Mouse (Mus musculus): ENCODE measurements around the gene Iqcf3.
"Not testable (repeated sequence)": the region's sequence is repeated elsewhere in the genome, so short reads cannot be mapped to it uniquely, and the experiment has no call there.

Gene Iqcf3

GRCm38 (mm10) chr9:106561531-106561930 is at the start of gene Iqcf3:
Gene Iqcf3 (minus strand): TSS chr9:106561631.
- in situ Hi-C loops (cut with MboI; ENCODE audit: low pct_unique_long_range_greater_than_20kb in 1 of 2, low sequenced_read_pairs in 2 of 2, unreplicated experiment in 1 of 2): no loop called here

DNA sequence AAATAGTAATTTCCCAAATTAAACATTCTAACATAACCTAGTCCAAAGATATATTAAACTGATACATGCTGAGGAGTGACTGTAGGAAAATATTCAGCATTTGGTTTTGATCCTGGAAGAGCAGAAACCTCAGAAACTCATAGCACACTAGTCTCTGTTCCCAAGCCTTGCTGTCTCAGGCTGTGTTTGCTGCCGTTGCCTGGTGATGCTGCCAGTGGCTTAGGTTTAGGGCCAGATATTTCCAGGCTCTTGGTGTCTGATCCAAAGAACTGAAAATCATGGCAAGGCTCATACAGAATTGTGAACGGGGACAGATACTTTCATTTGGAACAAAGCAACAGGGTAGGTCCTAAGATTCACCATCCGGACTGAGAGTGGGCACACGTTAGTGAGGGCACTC is 49.3 kb upstream of the Iqcf3 start:
- in situ Hi-C loops (cut with MboI; ENCODE audit: low pct_unique_long_range_greater_than_20kb in 1 of 2, low sequenced_read_pairs in 2 of 2, unreplicated experiment in 1 of 2): no loop called here

DNA sequence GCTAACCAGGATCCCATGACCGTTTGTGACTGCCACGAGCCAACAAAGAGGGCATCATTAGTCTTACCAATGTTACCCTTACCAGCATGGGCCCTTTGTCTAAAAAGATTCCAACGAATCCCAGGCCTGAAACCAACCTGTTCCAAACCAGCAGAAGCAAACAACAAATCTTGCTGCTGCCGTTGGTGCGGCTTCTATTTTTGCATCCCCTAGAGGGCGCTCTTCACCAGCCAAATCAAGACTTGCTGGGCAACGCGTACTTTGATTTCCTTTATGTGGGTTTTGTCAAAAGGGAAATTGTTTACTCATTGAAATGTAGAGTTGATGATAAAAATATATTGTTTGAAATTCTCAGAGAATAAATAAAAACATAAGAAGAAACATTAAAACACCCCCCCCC is 39.1 kb upstream of the Iqcf3 start:
- in situ Hi-C loops (cut with MboI; ENCODE audit: low pct_unique_long_range_greater_than_20kb in 1 of 2, low sequenced_read_pairs in 2 of 2, unreplicated experiment in 1 of 2): loop anchor here in 1 of 2 experiments (10.0 kb wide), 1 partner anchor 54 kb away; the partner anchor contains the start of gene Grm2

DNA sequence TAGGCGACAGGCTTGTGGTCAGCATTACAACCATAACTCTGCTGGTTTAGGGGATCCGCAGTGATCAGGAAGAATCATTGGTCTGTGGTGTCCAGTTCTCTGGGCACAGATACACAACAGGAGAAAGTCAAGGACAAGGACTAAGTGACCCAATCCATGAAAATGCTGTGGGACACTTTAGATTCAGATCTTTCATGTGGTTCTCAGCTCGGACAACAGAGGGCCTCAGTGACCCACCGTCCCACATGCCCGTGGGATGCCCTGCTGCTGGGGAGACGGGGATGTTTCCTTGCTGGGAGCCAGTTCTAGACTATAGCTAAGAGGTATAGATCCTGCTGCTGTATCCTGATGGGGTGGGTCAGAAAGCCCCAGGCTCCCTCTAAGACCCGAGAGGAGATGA is 37.0 kb upstream of the Iqcf3 start:
- in situ Hi-C loops (cut with MboI; ENCODE audit: low pct_unique_long_range_greater_than_20kb in 1 of 2, low sequenced_read_pairs in 2 of 2, unreplicated experiment in 1 of 2): no loop called here

- in situ Hi-C loops (cut with MboI; ENCODE audit: low pct_unique_long_range_greater_than_20kb in 1 of 2, low sequenced_read_pairs in 2 of 2, unreplicated experiment in 1 of 2): no loop called here
Observed at GRCm38 (mm10) chr9:106595836-106596235, 34.4 kb upstream of the Iqcf3 start.

GRCm38 (mm10) chr9:106595402-106595801 is 34.0 kb upstream of the Iqcf3 start:
- in situ Hi-C loops (cut with MboI; ENCODE audit: low pct_unique_long_range_greater_than_20kb in 1 of 2, low sequenced_read_pairs in 2 of 2, unreplicated experiment in 1 of 2): not testable (repeated sequence)

DNA sequence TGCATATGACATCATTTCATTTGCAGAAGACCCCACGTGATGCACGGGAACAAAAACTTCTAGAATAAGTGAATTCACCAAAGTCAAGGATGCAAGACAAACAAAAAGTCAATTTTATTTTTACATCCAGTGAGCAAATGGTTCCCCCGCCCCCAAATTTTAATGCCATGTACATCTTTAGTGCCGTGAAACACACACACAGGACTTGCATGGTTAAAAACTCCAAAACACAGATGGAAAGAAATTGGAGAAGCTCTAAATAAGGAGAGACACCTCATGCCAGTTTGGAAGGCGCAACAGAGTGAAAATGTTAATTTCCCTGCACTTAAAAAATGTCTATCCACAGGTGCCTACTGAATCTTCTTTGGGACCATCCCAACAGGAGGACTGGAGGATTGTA is 30.7 kb upstream of the Iqcf3 start:
- in situ Hi-C loops (cut with MboI; ENCODE audit: low pct_unique_long_range_greater_than_20kb in 1 of 2, low sequenced_read_pairs in 2 of 2, unreplicated experiment in 1 of 2): no loop called here

GRCm38 (mm10) chr9:106582552-106582951 is 21.1 kb upstream of the Iqcf3 start:
- in situ Hi-C loops (cut with MboI; ENCODE audit: low pct_unique_long_range_greater_than_20kb in 1 of 2, low sequenced_read_pairs in 2 of 2, unreplicated experiment in 1 of 2): no loop called here

DNA sequence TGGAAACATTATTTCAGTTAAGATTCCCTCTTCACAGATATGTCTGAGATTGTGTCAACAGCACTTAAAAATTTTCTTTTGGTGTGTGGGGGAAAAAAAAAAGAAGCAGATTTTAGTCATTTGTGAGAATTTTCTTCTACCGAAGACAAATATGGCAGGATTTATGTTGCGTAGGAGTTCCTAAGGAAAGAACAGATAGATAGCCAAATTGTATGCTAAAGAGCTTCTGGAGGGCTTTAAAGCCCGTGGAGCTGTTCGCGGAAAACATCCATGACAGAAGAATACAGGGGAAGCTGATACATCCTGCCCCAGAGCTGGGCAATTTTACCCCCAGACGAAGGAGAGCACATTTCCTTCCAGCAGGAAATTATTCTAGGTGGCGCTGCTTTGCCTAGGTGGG is 18.6 kb upstream of the Iqcf3 start:
- in situ Hi-C loops (cut with MboI; ENCODE audit: low pct_unique_long_range_greater_than_20kb in 1 of 2, low sequenced_read_pairs in 2 of 2, unreplicated experiment in 1 of 2): no loop called here

DNA sequence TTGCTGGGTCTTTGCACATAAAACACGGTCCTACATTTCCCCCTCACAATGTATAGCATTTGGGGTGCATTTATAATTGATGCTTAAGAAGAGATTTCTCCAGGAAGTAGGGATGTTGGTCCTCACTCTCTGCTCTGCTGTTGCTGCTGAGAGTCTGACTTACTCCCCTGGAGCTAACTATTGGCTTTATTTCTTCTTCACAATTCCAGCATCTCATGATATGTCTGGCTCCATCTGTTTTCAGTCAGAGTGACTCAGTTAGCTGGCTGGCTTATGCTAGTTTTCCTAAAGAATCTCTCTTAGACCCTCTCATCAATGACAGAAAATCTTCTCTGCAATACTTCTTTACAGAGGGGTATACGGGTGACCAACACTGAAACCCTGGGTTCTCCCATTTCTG is 14.7 kb upstream of the Iqcf3 start:
- in situ Hi-C loops (cut with MboI; ENCODE audit: low pct_unique_long_range_greater_than_20kb in 1 of 2, low sequenced_read_pairs in 2 of 2, unreplicated experiment in 1 of 2): no loop called here

- in situ Hi-C loops (cut with MboI; ENCODE audit: low pct_unique_long_range_greater_than_20kb in 1 of 2, low sequenced_read_pairs in 2 of 2, unreplicated experiment in 1 of 2): no loop called here
Observed at GRCm38 (mm10) chr9:106573366-106573765, 11.9 kb upstream of the Iqcf3 start.

DNA sequence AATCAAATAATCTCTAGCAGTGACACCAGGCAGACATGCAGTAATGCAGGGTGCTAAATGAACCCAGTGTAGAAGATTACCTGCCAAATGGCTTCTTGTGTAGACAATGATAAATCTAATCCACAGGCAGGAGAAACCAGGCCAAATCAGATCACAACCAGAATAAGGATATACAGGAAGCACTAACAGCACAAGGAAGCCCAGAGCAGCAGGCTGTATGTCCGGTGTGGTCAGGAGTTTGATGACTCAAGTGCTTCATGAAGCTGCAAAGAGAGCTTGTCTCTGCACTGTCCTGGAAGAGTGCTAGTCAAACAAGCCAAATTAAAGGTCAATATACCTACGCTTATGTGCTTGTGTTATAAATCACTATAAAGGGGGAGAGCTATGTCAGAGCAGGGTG is 10.8 kb upstream of the Iqcf3 start:
- in situ Hi-C loops (cut with MboI; ENCODE audit: low pct_unique_long_range_greater_than_20kb in 1 of 2, low sequenced_read_pairs in 2 of 2, unreplicated experiment in 1 of 2): no loop called here

GRCm38 (mm10) chr9:106570896-106571295 is 9.5 kb upstream of the Iqcf3 start, which contains the start of gene Iqcf4:
Gene Iqcf4 (minus strand): TSS chr9:106570996.
- in situ Hi-C loops (cut with MboI; ENCODE audit: low pct_unique_long_range_greater_than_20kb in 1 of 2, low sequenced_read_pairs in 2 of 2, unreplicated experiment in 1 of 2): no loop called here

GRCm38 (mm10) chr9:106566437-106566836 is 5.0 kb upstream of the Iqcf3 start:
- in situ Hi-C loops (cut with MboI; ENCODE audit: low pct_unique_long_range_greater_than_20kb in 1 of 2, low sequenced_read_pairs in 2 of 2, unreplicated experiment in 1 of 2): no loop called here

GRCm38 (mm10) chr9:106564025-106564424 is 2.6 kb upstream of the Iqcf3 start:
- in situ Hi-C loops (cut with MboI; ENCODE audit: low pct_unique_long_range_greater_than_20kb in 1 of 2, low sequenced_read_pairs in 2 of 2, unreplicated experiment in 1 of 2): no loop called here

DNA sequence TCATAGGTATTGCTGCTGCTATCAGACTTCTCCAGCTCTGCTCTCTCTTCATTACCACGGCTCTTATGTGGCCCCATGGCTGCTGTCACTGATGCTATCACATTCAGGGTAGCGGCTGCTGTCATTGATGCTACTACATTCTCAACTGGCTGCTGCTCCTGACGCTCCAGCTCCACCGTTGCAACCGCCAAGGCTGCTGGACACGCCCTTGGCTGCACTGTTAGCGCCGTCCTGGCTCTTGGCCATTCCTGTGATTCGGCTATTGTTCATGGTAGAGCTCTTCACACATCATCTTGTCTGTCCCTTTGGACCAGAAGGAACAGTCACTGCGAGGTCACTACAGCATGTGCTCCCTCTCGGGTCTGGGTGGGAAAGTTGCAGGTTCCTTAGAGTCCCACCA is 860 bp upstream of the Iqcf3 start:
- in situ Hi-C loops (cut with MboI; ENCODE audit: low pct_unique_long_range_greater_than_20kb in 1 of 2, low sequenced_read_pairs in 2 of 2, unreplicated experiment in 1 of 2): no loop called here

GRCm38 (mm10) chr9:106534975-106535374 is 26.5 kb downstream of the Iqcf3 start:
- in situ Hi-C loops (cut with MboI; ENCODE audit: low pct_unique_long_range_greater_than_20kb in 1 of 2, low sequenced_read_pairs in 2 of 2, unreplicated experiment in 1 of 2): no loop called here

GRCm38 (mm10) chr9:106534296-106534695 is 27.1 kb downstream of the Iqcf3 start:
- in situ Hi-C loops (cut with MboI; ENCODE audit: low pct_unique_long_range_greater_than_20kb in 1 of 2, low sequenced_read_pairs in 2 of 2, unreplicated experiment in 1 of 2): no loop called here

GRCm38 (mm10) chr9:106531833-106532232 is 29.6 kb downstream of the Iqcf3 start:
- in situ Hi-C loops (cut with MboI; ENCODE audit: low pct_unique_long_range_greater_than_20kb in 1 of 2, low sequenced_read_pairs in 2 of 2, unreplicated experiment in 1 of 2): no loop called here

DNA sequence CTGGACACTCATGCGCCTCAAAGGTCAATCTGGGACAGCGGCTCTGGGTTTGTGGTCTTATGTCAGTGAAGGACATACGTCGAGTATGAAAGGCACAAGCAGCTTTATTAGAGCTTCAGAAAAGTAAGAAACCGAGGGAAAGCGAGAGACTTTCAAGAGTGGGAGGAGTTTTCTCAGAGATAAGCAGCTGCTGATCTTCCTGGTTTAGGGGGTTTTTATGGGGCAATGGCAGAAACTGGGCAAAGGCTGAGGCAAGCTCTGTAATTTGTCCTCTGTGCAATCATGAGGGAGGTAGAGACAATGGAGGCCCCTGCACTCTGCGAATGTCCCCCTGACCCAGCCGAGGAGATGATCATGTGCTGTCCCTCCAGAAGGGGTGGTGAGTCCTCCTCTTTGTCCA is 41.5 kb downstream of the Iqcf3 start:
- in situ Hi-C loops (cut with MboI; ENCODE audit: low pct_unique_long_range_greater_than_20kb in 1 of 2, low sequenced_read_pairs in 2 of 2, unreplicated experiment in 1 of 2): loop anchor here in 1 of 2 experiments (10.0 kb wide), 1 partner anchor 115 kb away; no protein-coding TSS in a partner anchor

DNA sequence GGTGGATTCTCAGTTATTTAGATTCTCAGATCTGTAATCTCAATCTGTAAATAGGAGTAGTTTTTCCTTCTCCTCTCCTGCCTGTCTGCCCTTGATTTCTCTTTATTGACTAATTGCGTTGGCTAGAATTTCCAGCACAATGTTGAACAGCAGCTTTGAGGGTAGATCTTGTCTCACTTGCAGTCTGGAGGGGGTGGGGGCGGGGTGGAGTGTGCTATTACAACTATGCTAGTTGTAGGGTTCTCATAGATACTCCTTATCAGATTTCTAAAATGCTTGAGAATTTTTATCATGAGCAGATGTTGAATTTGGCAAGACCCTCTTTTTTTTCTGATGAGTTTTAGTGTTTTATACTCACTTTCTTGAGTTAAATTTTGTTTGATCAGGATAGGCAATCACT is 42.0 kb downstream of the Iqcf3 start:
- in situ Hi-C loops (cut with MboI; ENCODE audit: low pct_unique_long_range_greater_than_20kb in 1 of 2, low sequenced_read_pairs in 2 of 2, unreplicated experiment in 1 of 2): no loop called here

Measured in mouse embryonic stem cell (cell line).